8 mouse cellular contexts compared by ENCODE assay signal in genomic region chr12:79949101-79949824, GRCm38 (mm10).
DNase-seq lines count a peak whose midpoint lies in the region; ATAC-seq and TF ChIP-seq lines count a peak whose summit lies in the region.

No protein-coding gene starts in this region.

- no peak overlapping the region for H3K4me3 ChIP-seq in heart, embryonic 14.5 days (ENCODE audit: control insufficient read depth in 1 of 2, insufficient read depth in 1 of 2, low read depth in 1 of 2, low read length in 2 of 2)
- no peak overlapping the region for H3K4me3 ChIP-seq in kidney, embryonic 16.5 days (ENCODE audit: low read length)
- H3K4me3 ChIP-seq in myocyte, result no peak overlapping the region

- DNase-seq in 3T3-L1 (ENCODE audit: low read depth, low spot score), result peak; percentile 46
- DNase-seq in embryo, embryonic 10 days (ENCODE audit: low spot score), result peak; percentile 77
- DNase-seq in thymus, postnatal 10 days (ENCODE audit: low spot score in 2 of 2), result no peak
- DNase-seq in frontal cortex, postnatal 14 days (ENCODE audit: low spot score in 2 of 2), result no peak
- DNase-seq in cerebellum, adult 8-10 months, result no peak

- 0 out of 2 replicates have a peak overlapping the region, but pooled peaks have one; percentile 11 for H3K4me2 ChIP-seq in heart, embryonic 14.5 days (ENCODE audit: low read length)
- H3K4me2 ChIP-seq in kidney, embryonic 16.5 days (replicated peaks; ENCODE audit: low read depth, low read length), result no peak overlapping the region
- peak overlapping the region; percentile 1 for H3K4me2 ChIP-seq in myocyte (ENCODE audit: low read depth)

- no peak overlapping the region for H3ac ChIP-seq in myocyte (ENCODE audit: control insufficient read depth, insufficient read length)

- WGBS in heart, embryonic 14.5 days, result 25% methylated on average over 14 of the region's 14 CpGs
- WGBS in kidney, embryonic 16.5 days, result 17% methylated on average over 14 of the region's 14 CpGs

- no peak for TF ChIP-seq POLR2A in myocyte (IDR thresholded peaks at IDR 0.05; ENCODE audit: insufficient read length, low read depth)

- peak overlapping the region; percentile 51 to 69 for H3K27ac ChIP-seq in heart, embryonic 14.5 days (replicated peaks in 1 of 2; ENCODE audit: control insufficient read depth in 1 of 2, insufficient read depth in 1 of 2, low read depth in 2 of 2, low read length in 2 of 2)
- H3K27ac ChIP-seq in kidney, embryonic 16.5 days (ENCODE audit: low read length), result peak overlapping the region; percentile 95

- no peaks in the 10 kb centered on the region for H3K79me2 ChIP-seq in myocyte (ENCODE audit: control insufficient read depth, insufficient read depth)

- no peaks in the 10 kb centered on the region for H3K27me3 ChIP-seq in heart, embryonic 14.5 days (ENCODE audit: control insufficient read depth, insufficient read depth, low read length)
- H3K27me3 ChIP-seq in kidney, embryonic 16.5 days (ENCODE audit: insufficient read depth, low read length), result no peaks in the 10 kb centered on the region
- H3K27me3 ChIP-seq in myocyte (ENCODE audit: control insufficient read depth, insufficient read depth, insufficient read length), result no peaks in the 10 kb centered on the region

- no peaks in the 10 kb centered on the region for H3K36me3 ChIP-seq in heart, embryonic 14.5 days (ENCODE audit: control insufficient read depth, insufficient read depth, low read length)
- no peaks in the 10 kb centered on the region for H3K36me3 ChIP-seq in kidney, embryonic 16.5 days (ENCODE audit: insufficient read depth, low read length)
- no peaks in the 10 kb centered on the region for H3K36me3 ChIP-seq in myocyte (ENCODE audit: control insufficient read depth, insufficient read depth)

- ATAC-seq in heart, embryonic 14.5 days (ENCODE audit: insufficient number of reproducible peaks, insufficient read depth, low FRiP score, low read depth), result 0 out of 2 replicates have a peak, but pooled peaks have one; percentile 40
- ATAC-seq in kidney, embryonic 16.5 days (ENCODE audit: low FRiP score, low TSS enrichment), result peak; percentile 93

- peak overlapping the region; percentile 25; the same call in 1 of the 2 replicates for H3K9ac ChIP-seq in heart, embryonic 14.5 days (ENCODE audit: low read length)
- H3K9ac ChIP-seq in kidney, embryonic 16.5 days (replicated peaks; ENCODE audit: low read length), result no peak overlapping the region

- no peaks in the 10 kb centered on the region for H3K9me3 ChIP-seq in heart, embryonic 14.5 days (ENCODE audit: control insufficient read depth, low read length)
- H3K9me3 ChIP-seq in kidney, embryonic 16.5 days (ENCODE audit: low read length), result no peaks in the 10 kb centered on the region

- peaks cover 20 to 32% of the 10 kb centered on the region in 2 experiments for H3K4me1 ChIP-seq in heart, embryonic 14.5 days (ENCODE audit: control insufficient read depth in 2 of 2, insufficient read depth in 2 of 2, low read length in 2 of 2)
- H3K4me1 ChIP-seq in kidney, embryonic 16.5 days (ENCODE audit: insufficient read depth, low read length), result peaks cover 65% of the 10 kb centered on the region

TF ChIP-seq in myocyte, 11 proteins besides CTCF, POLR2A, EP300 and RAD21:
- peak; percentile 44 to 91 (median 89) for TF ChIP-seq MYOG (IDR thresholded peaks at IDR 0.05; ENCODE audit: control insufficient read depth in 1 of 3, insufficient read depth in 1 of 3, insufficient read length in 2 of 3, low read depth in 2 of 3)
- TF ChIP-seq TCF3 (IDR thresholded peaks at IDR 0.05; ENCODE audit: insufficient read length, low read depth), result peak; percentile 72
- no peak for TF ChIP-seq CEBPB (IDR thresholded peaks at IDR 0.05; ENCODE audit: insufficient read depth, poor library complexity, severe bottlenecking)
- peak; percentile 16 for TF ChIP-seq USF1 (IDR thresholded peaks at IDR 0.05; ENCODE audit: low read depth)
- no peak for TF ChIP-seq MAX (IDR thresholded peaks at IDR 0.05; ENCODE audit: low read depth)
- peak in 2 of 3 experiments; percentile 98 for TF ChIP-seq MYOD1 (IDR thresholded peaks at IDR 0.05; ENCODE audit: control insufficient read depth in 1 of 3, insufficient read length in 2 of 3, low read depth in 2 of 3)
TF ChIP-seq in myocyte: peak in this region for 4.

Comparison
In these comparisons a context has a peak if more than half of its experiments do, and no peak if none do; other contexts are left out.
1. DNase-seq: peak in 3T3-L1 (single experiment) and embryo, embryonic 10 days (single experiment); none in thymus, postnatal 10 days (0 of 2), frontal cortex, postnatal 14 days (0 of 2) and cerebellum, adult 8-10 months (single experiment).